Mouse (Mus musculus): ENCODE data around the gene Imp3. TPM values are rescaled to one million over a fixed set of nuclear protein-coding genes. Genes with fewer than 3 reads are reported as not detected.

The Imp3 gene
- polyA plus RNA-seq, 1 experiment from 2014 or later = 57.6 TPM

GRCm38 (mm10) chr9:56973960-56974524 lies 36.8 kb downstream of the Imp3 start:
- 70% methylated on average over 7 of the region's 8 CpGs for WGBS (ENCODE audit: insufficient replicate concordance)
- Histone ChIP-seq H3K4me3 (ENCODE audit: low read depth, low read length) (no peak overlapping the region), H3K27ac (ENCODE audit: low read depth) (no peak overlapping the region), H3K9me3 (ENCODE audit: low read length) (no peaks in the 10 kb centered on the region), H3K4me1 (ENCODE audit: insufficient read depth) (no peaks in the 10 kb centered on the region), H3K4me2 (ENCODE audit: low read depth, low read length) (no peak overlapping the region), H3K36me3 (replicated peaks; ENCODE audit: insufficient read depth, low read length) (0 out of 2 replicates have a peak, but pooled peaks cover 5% of the 10 kb centered on the region), H3K9ac (replicated peaks) (no peak overlapping the region), H3K27me3 (ENCODE audit: insufficient read depth, low read length) (no peaks in the 10 kb centered on the region)
- TF ChIP-seq CTCF (IDR thresholded peaks at IDR 0.05; ENCODE audit: low read depth) = no peak
- DNase-seq (no peak), ATAC-seq (no peak)

GRCm38 (mm10) chr9:56975199-56975598 lies 37.9 kb downstream of the Imp3 start:
- H3K36me3 ChIP-seq (replicated peaks; ENCODE audit: insufficient read depth, low read length) = 0 out of 2 replicates have a peak, but pooled peaks cover 5% of the 10 kb centered on the region
- H3K4me3 ChIP-seq (ENCODE audit: low read depth, low read length) = no peak overlapping the region
- no peaks in the 10 kb centered on the region for H3K9me3 ChIP-seq (ENCODE audit: low read length)
- ATAC-seq (no peak), DNase-seq (no peak)
- H3K9ac ChIP-seq (replicated peaks) = no peak overlapping the region
- TF ChIP-seq CTCF (IDR thresholded peaks at IDR 0.05; ENCODE audit: low read depth) (no peak), EP300 (IDR thresholded peaks at IDR 0.05; ENCODE audit: low read depth) (no peak)
- H3K4me1 ChIP-seq (ENCODE audit: insufficient read depth) = no peaks in the 10 kb centered on the region
- no peaks in the 10 kb centered on the region for H3K27me3 ChIP-seq (ENCODE audit: insufficient read depth, low read length)
- WGBS (ENCODE audit: insufficient replicate concordance) = 35% methylated on average over 3 of the region's 3 CpGs
- H3K27ac ChIP-seq (ENCODE audit: low read depth) = no peak overlapping the region
- H3K4me2 ChIP-seq (ENCODE audit: low read depth, low read length) = no peak overlapping the region

- Histone ChIP-seq H3K4me3 (ENCODE audit: low read depth, low read length) (no peak overlapping the region), H3K36me3 (replicated peaks; ENCODE audit: insufficient read depth, low read length) (peaks cover 5% of the 10 kb centered on the region; the same call in 1 of the 2 replicates), H3K27me3 (ENCODE audit: insufficient read depth, low read length) (no peaks in the 10 kb centered on the region), H3K4me1 (ENCODE audit: insufficient read depth) (no peaks in the 10 kb centered on the region), H3K4me2 (ENCODE audit: low read depth, low read length) (no peak overlapping the region), H3K27ac (ENCODE audit: low read depth) (no peak overlapping the region), H3K9me3 (ENCODE audit: low read length) (no peaks in the 10 kb centered on the region), H3K9ac (replicated peaks) (no peak overlapping the region)
- TF ChIP-seq EP300 (IDR thresholded peaks at IDR 0.05; ENCODE audit: low read depth) (no peak), CTCF (IDR thresholded peaks at IDR 0.05; ENCODE audit: low read depth) (no peak)
- ATAC-seq (no peak), DNase-seq (no peak)
- WGBS (ENCODE audit: insufficient replicate concordance) = 86% methylated on average over 6 of the region's 6 CpGs
These were observed 42.9 kb downstream of the Imp3 start for GRCm38 (mm10) chr9:56980186-56980585.

GRCm38 (mm10) chr9:56981502-56981901 lies 44.2 kb downstream of the Imp3 start:
- Histone ChIP-seq H3K27me3 (ENCODE audit: insufficient read depth, low read length) (no peaks in the 10 kb centered on the region), H3K4me3 (ENCODE audit: low read depth, low read length) (no peak overlapping the region), H3K4me1 (ENCODE audit: insufficient read depth) (no peaks in the 10 kb centered on the region), H3K27ac (ENCODE audit: low read depth) (no peak overlapping the region), H3K4me2 (ENCODE audit: low read depth, low read length) (no peak overlapping the region), H3K9me3 (ENCODE audit: low read length) (no peaks in the 10 kb centered on the region), H3K9ac (replicated peaks) (no peak overlapping the region), H3K36me3 (replicated peaks; ENCODE audit: insufficient read depth, low read length) (peaks cover 5% of the 10 kb centered on the region; the same call in 1 of the 2 replicates)
- no peak for TF ChIP-seq CTCF (IDR thresholded peaks at IDR 0.05; ENCODE audit: low read depth)
- no peak for TF ChIP-seq EP300 (IDR thresholded peaks at IDR 0.05; ENCODE audit: low read depth)
- 64% methylated on average over 1 of the region's 1 CpGs for WGBS (ENCODE audit: insufficient replicate concordance)
- no peak for DNase-seq
- no peak for ATAC-seq

Other genes with a start within 250 kb of the Imp3 start
- 0.17 and 0.29 TPM in 2 replicates for gene Lingo1, start 141.0 kb upstream of the Imp3 start, polyA plus RNA-seq (2015; fragmentation: Nextera tagmentation; extraction: Ambion mirVana)
- not detected in 2 replicates for gene Odf3l1, start 72.8 kb upstream of the Imp3 start, polyA plus RNA-seq (2015; fragmentation: Nextera tagmentation; extraction: Ambion mirVana)
- gene Cspg4, start 72.4 kb upstream of the Imp3 start, polyA plus RNA-seq (2015; fragmentation: Nextera tagmentation; extraction: Ambion mirVana) = 0.13 and 0.20 TPM in 2 replicates
- 1.6 and 1.8 TPM in 2 replicates for gene Snx33, start 9.1 kb upstream of the Imp3 start, polyA plus RNA-seq (2015; fragmentation: Nextera tagmentation; extraction: Ambion mirVana)
- 7.7 and 8.2 TPM in 2 replicates for gene Snupn, start 13.4 kb downstream of the Imp3 start, polyA plus RNA-seq (2015; fragmentation: Nextera tagmentation; extraction: Ambion mirVana)
- gene Ptpn9, start 57.4 kb downstream of the Imp3 start, polyA plus RNA-seq (2015; fragmentation: Nextera tagmentation; extraction: Ambion mirVana) = 4.9 and 5.0 TPM in 2 replicates
- gene Sin3a, start 134.6 kb downstream of the Imp3 start, polyA plus RNA-seq (2015; fragmentation: Nextera tagmentation; extraction: Ambion mirVana) = 6.1 and 6.6 TPM in 2 replicates
- gene Man2c1, start 193.2 kb downstream of the Imp3 start, polyA plus RNA-seq (2015; fragmentation: Nextera tagmentation; extraction: Ambion mirVana) = 18.2 and 18.5 TPM in 2 replicates
- 2.5 and 2.9 TPM in 2 replicates for gene Neil1, start 210.8 kb downstream of the Imp3 start, polyA plus RNA-seq (2015; fragmentation: Nextera tagmentation; extraction: Ambion mirVana)
- gene Commd4, start 220.9 kb downstream of the Imp3 start, polyA plus RNA-seq (2015; fragmentation: Nextera tagmentation; extraction: Ambion mirVana) = 45.4 and 48.2 TPM in 2 replicates

Data from liver, postnatal 0 days (tissue).